Mouse (Mus musculus) embryonic facial prominence, embryonic 11.5 days (tissue): ENCODE data around the gene Dido1. TPM values are rescaled to one million over a fixed set of nuclear protein-coding genes. Genes with fewer than 3 reads are reported as not detected.

ENCODE experiments used
- ATAC-seq: fragments of 200-750 bp; cut with Nextera tagmentation; replicated peaks from 2 replicates; pipeline ENCODE4 v1.8.0; 2017; ENCODE audit warnings: low read depth; ENCODE audit not compliant: insufficient number of reproducible peaks, low FRiP score, low TSS enrichment
- DNase-seq: peaks from one replicate; pipeline ENCODE4 v3.0.0-alpha.2; 2015; ENCODE audit warnings: low spot score
- H3K27ac ChIP-seq: fragments of 300-500 bp; sonication (generic); replicated peaks from 2 replicates; pipeline ENCODE4 v1.5.1; 2014; ENCODE audit warnings: mild to moderate bottlenecking, low read depth, low read length, control low read depth
- H3K27me3 ChIP-seq: fragments of 300-500 bp; sonication (generic); 2 replicates; pipeline ENCODE4 v1.6.1; 2014; ENCODE audit warnings: mild to moderate bottlenecking, low read length, moderate library complexity, mixed read lengths; ENCODE audit not compliant: control insufficient read depth, insufficient read depth
- H3K36me3 ChIP-seq: fragments of 300-500 bp; sonication (generic); replicated peaks from 2 replicates; pipeline ENCODE4 v1.6.1; 2014; ENCODE audit warnings: low read depth, mild to moderate bottlenecking, low read length, moderate library complexity, mixed read lengths; ENCODE audit not compliant: control insufficient read depth, insufficient read depth
- H3K4me1 ChIP-seq: fragments of 300-500 bp; sonication (generic); 2 replicates; pipeline ENCODE4 v1.6.1; 2014; ENCODE audit warnings: low read length, mixed read lengths; ENCODE audit not compliant: control insufficient read depth, insufficient read depth
- H3K4me2 ChIP-seq: fragments of 300-500 bp; sonication (generic); 2 replicates; pipeline ENCODE4 v1.6.1; 2014; ENCODE audit warnings: low read depth, mild to moderate bottlenecking, control low read depth, low read length, moderate library complexity
- H3K4me3 ChIP-seq: fragments of 300-500 bp; sonication (generic); 2 replicates; pipeline ENCODE4 v1.5.1; 2014; ENCODE audit warnings: low read depth, low read length, control low read depth
- H3K9ac ChIP-seq: fragments of 300-500 bp; sonication (generic); replicated peaks from 2 replicates; pipeline ENCODE4 v1.6.1; 2014; ENCODE audit warnings: mild to moderate bottlenecking, control low read depth, low read length
- H3K9me3 ChIP-seq: fragments of 300-500 bp; sonication (generic); replicated peaks from 2 replicates; pipeline ENCODE4 v1.6.1; 2016; ENCODE audit warnings: mild to moderate bottlenecking, low read length, inconsistent platforms, mixed read lengths; ENCODE audit not compliant: control insufficient read depth
- WGBS: fragments of 180-500 bp; shearing (Covaris S2); extraction: QIAGEN DNeasy Blood & Tissue Kit; methylation state at CpG from one replicate; pipeline ENCODE4 v1.1.7; 2014; 5-methylcytosine and 5-hydroxymethylcytosine counted together
- polyA plus RNA-seq: library from polyadenylated mRNA; unstranded; fragments of >200 nt; fragmentation: Nextera tagmentation; extraction: Ambion mirVana; gene quantifications from 2 replicates; pipeline ENCODE4 v1.2.1, GENCODE M21; 2014

Dido1 gene
- polyA plus RNA-seq, 1 experiment from 2014 or later, result 28.3 TPM

GRCm38 (mm10) chr2:180745248-180745927, 35.6 kb upstream of the Dido1 start:
- ATAC-seq (0 out of 2 replicates have a peak, but pooled peaks have one; percentile 66), DNase-seq (peak; percentile 88)
- H3K4me2 ChIP-seq, result no peak overlapping the region
- H3K9me3 ChIP-seq, result no peaks in the 10 kb centered on the region
- H3K27ac ChIP-seq, result no peak overlapping the region
- no peak overlapping the region for H3K4me3 ChIP-seq
- H3K9ac ChIP-seq, result no peak overlapping the region
- 39% methylated on average over 17 of the region's 17 CpGs for WGBS
- H3K36me3 ChIP-seq, result no peaks in the 10 kb centered on the region
- H3K27me3 ChIP-seq, result no peaks in the 10 kb centered on the region
- H3K4me1 ChIP-seq, result no peaks in the 10 kb centered on the region

GRCm38 (mm10) chr2:180743321-180743720, 33.5 kb upstream of the Dido1 start:
- ATAC-seq (no peak), DNase-seq (no peak)
- no peaks in the 10 kb centered on the region for H3K36me3 ChIP-seq
- H3K27ac ChIP-seq, result no peak overlapping the region
- H3K4me1 ChIP-seq, result no peaks in the 10 kb centered on the region
- no peak overlapping the region for H3K4me3 ChIP-seq
- WGBS, result 91% methylated on average over 2 of the region's 2 CpGs
- H3K9me3 ChIP-seq, result no peaks in the 10 kb centered on the region
- no peak overlapping the region for H3K9ac ChIP-seq
- no peaks in the 10 kb centered on the region for H3K27me3 ChIP-seq
- H3K4me2 ChIP-seq, result no peak overlapping the region

GRCm38 (mm10) chr2:180742820-180743219, 33.0 kb upstream of the Dido1 start:
- no peak overlapping the region for H3K9ac ChIP-seq
- 85% methylated on average over 6 of the region's 6 CpGs for WGBS
- no peaks in the 10 kb centered on the region for H3K36me3 ChIP-seq
- no peaks in the 10 kb centered on the region for H3K4me1 ChIP-seq
- no peak overlapping the region for H3K4me2 ChIP-seq
- H3K9me3 ChIP-seq, result no peaks in the 10 kb centered on the region
- DNase-seq, result no peak
- no peaks in the 10 kb centered on the region for H3K27me3 ChIP-seq
- H3K4me3 ChIP-seq, result no peak overlapping the region
- no peak overlapping the region for H3K27ac ChIP-seq
- no peak for ATAC-seq

GRCm38 (mm10) chr2:180741421-180741820, 31.6 kb upstream of the Dido1 start:
- no peak overlapping the region for H3K4me2 ChIP-seq
- H3K4me3 ChIP-seq, result no peak overlapping the region
- no peak overlapping the region for H3K27ac ChIP-seq
- no peaks in the 10 kb centered on the region for H3K9me3 ChIP-seq
- DNase-seq, result no peak
- no peak overlapping the region for H3K9ac ChIP-seq
- H3K36me3 ChIP-seq, result no peaks in the 10 kb centered on the region
- H3K4me1 ChIP-seq, result no peaks in the 10 kb centered on the region
- WGBS, result 73% methylated on average over 7 of the region's 7 CpGs
- no peaks in the 10 kb centered on the region for H3K27me3 ChIP-seq
- ATAC-seq, result no peak

GRCm38 (mm10) chr2:180740349-180740748, 30.6 kb upstream of the Dido1 start:
- H3K4me1 ChIP-seq, result no peaks in the 10 kb centered on the region
- DNase-seq (no peak), ATAC-seq (no peak)
- no peak overlapping the region for H3K4me2 ChIP-seq
- no peaks in the 10 kb centered on the region for H3K36me3 ChIP-seq
- H3K9ac ChIP-seq, result no peak overlapping the region
- H3K9me3 ChIP-seq, result no peaks in the 10 kb centered on the region
- no peak overlapping the region for H3K4me3 ChIP-seq
- no peak overlapping the region for H3K27ac ChIP-seq
- H3K27me3 ChIP-seq, result no peaks in the 10 kb centered on the region
- WGBS, result 30% methylated on average over 3 of the region's 3 CpGs

- DNase-seq, result no peak
- Histone ChIP-seq H3K9me3 (no peaks in the 10 kb centered on the region), H3K4me1 (no peaks in the 10 kb centered on the region), H3K4me3 (no peak overlapping the region), H3K27ac (no peak overlapping the region), H3K36me3 (no peaks in the 10 kb centered on the region), H3K4me2 (no peak overlapping the region), H3K27me3 (no peaks in the 10 kb centered on the region), H3K9ac (no peak overlapping the region)
- WGBS, result 78% methylated on average over 2 of the region's 2 CpGs
- no peak for ATAC-seq
Measured at GRCm38 (mm10) chr2:180737984-180738383, 28.2 kb upstream of the Dido1 start.

GRCm38 (mm10) chr2:180735232-180735631, 25.4 kb upstream of the Dido1 start:
- Histone ChIP-seq H3K4me2 (no peak overlapping the region), H3K4me3 (no peak overlapping the region), H3K36me3 (no peaks in the 10 kb centered on the region), H3K9me3 (no peaks in the 10 kb centered on the region), H3K27me3 (no peaks in the 10 kb centered on the region), H3K4me1 (no peaks in the 10 kb centered on the region), H3K27ac (no peak overlapping the region), H3K9ac (no peak overlapping the region)
- WGBS, result 86% methylated on average over 7 of the region's 7 CpGs
- DNase-seq (no peak), ATAC-seq (no peak)

GRCm38 (mm10) chr2:180731984-180732383, 22.2 kb upstream of the Dido1 start:
- no peak overlapping the region for H3K4me3 ChIP-seq
- WGBS, result 67% methylated on average over 6 of the region's 6 CpGs
- H3K4me2 ChIP-seq, result no peak overlapping the region

More at GRCm38 (mm10) chr2:180731984-180732383, 22.2 kb upstream of the Dido1 start:
- no peaks in the 10 kb centered on the region for H3K9me3 ChIP-seq
- no peaks in the 10 kb centered on the region for H3K4me1 ChIP-seq
- no peaks in the 10 kb centered on the region for H3K27me3 ChIP-seq
- no peak for DNase-seq
- H3K36me3 ChIP-seq, result no peaks in the 10 kb centered on the region
- ATAC-seq, result no peak
- no peak overlapping the region for H3K27ac ChIP-seq
- no peak overlapping the region for H3K9ac ChIP-seq
